Mouse (Mus musculus): ENCODE measurements around the gene Cinp.

DNA sequence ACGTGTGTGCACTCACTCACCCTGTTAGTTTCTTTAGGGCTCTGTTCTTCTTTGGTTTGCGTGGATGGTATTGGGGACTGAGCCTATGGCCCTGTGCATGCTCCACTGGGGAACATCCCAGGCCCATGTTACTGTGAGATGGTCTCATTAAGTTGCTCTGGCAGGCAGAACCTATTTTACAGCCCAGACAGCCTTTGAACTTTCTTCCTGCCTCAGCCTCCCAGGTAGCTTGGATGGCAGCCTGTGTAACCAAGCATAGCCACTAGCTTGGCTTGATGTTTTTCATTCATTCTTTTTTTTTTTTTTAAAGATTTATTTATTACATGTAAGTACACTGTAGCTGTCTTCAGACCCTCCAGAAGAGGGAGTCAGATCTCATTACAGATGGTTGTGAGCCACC, 3.7 kb downstream of the Cinp start:
- no peak for TF ChIP-seq POLR2A (IDR thresholded peaks at IDR 0.05; ENCODE audit: extremely low read depth, insufficient read depth, low read length)
- TF ChIP-seq CTCF (IDR thresholded peaks at IDR 0.05; ENCODE audit: extremely low read depth, insufficient read depth, low read length), result no peak
